Mouse (Mus musculus) liver, embryonic 14.5 days (tissue): ENCODE measurements at regions not wholly inside any gene's neighbourhood (a gene's known extent, or its start where the extent isn't known, plus 50 kb on each side); places are given as distances from the start of the nearest gene placed in this dataset.

Experiments
- CTCF ChIP-seq: IDR thresholded peaks from 2 replicates; pipeline ENCODE4 v1.5.1; 2016; ENCODE audit warnings: antibody characterized with exemption, low read depth, control low read depth
- EP300 ChIP-seq: IDR thresholded peaks from 2 replicates; pipeline ENCODE4 v1.6.1; 2016; ENCODE audit warnings: antibody characterized with exemption, low read depth

DNA sequence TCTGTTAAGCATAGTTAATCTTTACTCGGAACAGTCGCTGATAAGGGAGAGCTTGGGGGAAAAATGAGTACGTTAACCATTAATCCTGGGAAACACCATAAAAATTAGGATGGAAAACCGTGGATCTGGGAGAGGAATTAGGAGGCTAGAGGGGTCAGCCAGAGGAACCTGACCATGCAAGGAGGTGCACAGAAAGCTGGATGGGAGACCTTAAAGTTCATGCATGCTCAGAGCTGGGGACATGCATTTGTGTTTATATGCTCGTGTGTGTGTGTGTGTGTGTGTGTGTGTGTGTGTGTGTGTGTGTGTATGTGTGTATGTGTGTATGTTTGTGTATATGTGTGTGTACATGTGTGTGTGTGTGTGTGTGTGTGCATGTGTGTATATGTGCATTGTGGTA is 143.2 kb upstream of the Irf2bp2 start:
- TF ChIP-seq EP300 (no peak), CTCF (no peak)
